Mouse (Mus musculus) C2C12 (cell line): ENCODE results near the gene Gm8108. TPM values are rescaled to one million over a fixed set of nuclear protein-coding genes. Genes with fewer than 3 reads are reported as not detected.
"Not testable (repeated sequence)": the region's sequence is repeated elsewhere in the genome, so short reads cannot be mapped to it uniquely, and the experiment has no call there.

Experiments
- H3K27me3 ChIP-seq: one replicate; pipeline ENCODE4 v1.6.1; 2011; ENCODE audit not compliant: control insufficient read depth, insufficient read depth, insufficient read length
- H3K36me3 ChIP-seq: one replicate; pipeline ENCODE4 v1.6.1; 2011; ENCODE audit not compliant: control insufficient read depth, insufficient read depth
- H3K4me3 ChIP-seq: one replicate; pipeline ENCODE4 v1.5.1; 2011; ENCODE audit warnings: mild to moderate bottlenecking, control low read depth; ENCODE audit not compliant: poor library complexity, insufficient read depth, severe bottlenecking
- H3K79me2 ChIP-seq: one replicate; pipeline ENCODE4 v1.6.1; 2011; ENCODE audit not compliant: control insufficient read depth, insufficient read depth
- H3K79me3 ChIP-seq: one replicate; pipeline ENCODE4 v1.6.1; 2011; ENCODE audit warnings: low read depth, control low read depth
- H3ac ChIP-seq: one replicate; pipeline ENCODE3; 2011; ENCODE audit warnings: low read depth; ENCODE audit not compliant: control insufficient read depth, insufficient read length
- long read RNA-seq, 2 experiments: library from polyadenylated mRNA; unstranded; transcript quantifications; one replicate each; pipeline ENCODE4 v2.0.0; 2019 to 2020
- polyA plus RNA-seq: library from polyadenylated mRNA; unstranded; fragments of >200 nt; fragmentation: generic; extraction: Trizol; gene quantifications from one replicate; pipeline ENCODE4 v1.2.1, GENCODE M21; 2012; ENCODE audit warnings: missing spikeins

Gm8108 gene
- polyA plus RNA-seq = not detected
- long read RNA-seq, experiment 1 = 0 reads
- long read RNA-seq, experiment 2 = 0 reads

DNA sequence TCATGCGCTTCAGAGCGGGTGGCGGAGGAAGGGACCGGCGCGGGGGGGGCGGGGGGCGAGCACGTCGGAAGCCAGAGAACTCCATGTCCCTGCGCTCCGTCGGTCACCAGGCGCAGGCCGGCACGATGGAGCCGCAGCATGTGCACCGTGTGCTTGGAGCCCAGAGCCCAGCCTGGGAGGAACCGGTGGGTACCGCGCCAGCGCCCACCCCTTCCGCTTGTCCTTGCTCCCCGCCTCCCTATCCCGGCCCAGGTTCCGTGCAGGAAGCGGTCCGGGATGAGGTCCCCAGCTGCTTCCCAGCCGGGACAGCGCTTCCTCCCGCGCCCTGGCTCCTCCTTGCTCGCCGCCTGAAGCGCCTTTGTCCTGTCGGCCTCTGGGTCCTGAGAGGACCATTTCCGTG lies at the start of gene Gm8108:
Gene Gm8108 (plus strand): TSS at position 101 of the 400 bp plus-strand sequence.
- not testable (repeated sequence) for H3K79me2 ChIP-seq, H3K79me3 ChIP-seq, H3ac ChIP-seq, H3K36me3 ChIP-seq, H3K4me3 ChIP-seq, H3K27me3 ChIP-seq

DNA sequence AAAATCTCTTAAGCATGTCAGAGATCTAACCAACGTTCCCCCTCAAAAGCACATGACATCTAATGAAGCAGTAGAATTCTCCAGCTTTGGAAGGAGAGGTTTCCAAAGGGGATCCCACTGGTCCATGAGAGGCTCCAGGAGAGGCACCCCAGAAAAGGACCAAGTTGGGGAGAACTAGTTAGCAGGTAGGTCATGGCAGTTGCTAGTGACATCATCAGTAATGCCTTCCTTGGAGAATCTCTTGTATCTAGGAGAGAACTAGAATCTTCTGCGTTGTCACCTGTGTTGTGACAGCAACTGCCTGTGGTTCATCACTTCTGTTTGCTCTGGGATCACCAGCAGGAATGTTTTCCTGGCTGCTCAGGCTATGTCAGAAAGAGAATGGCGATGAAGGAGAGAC lies 26.5 kb upstream of the Gm8108 start, which contains the start of gene Gm3115:
Gene Gm3115 (plus strand): TSS at position 301 of the 400 bp plus-strand sequence.
- H3K27me3 ChIP-seq, H3K79me2 ChIP-seq, H3ac ChIP-seq, H3K36me3 ChIP-seq, H3K79me3 ChIP-seq, H3K4me3 ChIP-seq: not testable (repeated sequence)

DNA sequence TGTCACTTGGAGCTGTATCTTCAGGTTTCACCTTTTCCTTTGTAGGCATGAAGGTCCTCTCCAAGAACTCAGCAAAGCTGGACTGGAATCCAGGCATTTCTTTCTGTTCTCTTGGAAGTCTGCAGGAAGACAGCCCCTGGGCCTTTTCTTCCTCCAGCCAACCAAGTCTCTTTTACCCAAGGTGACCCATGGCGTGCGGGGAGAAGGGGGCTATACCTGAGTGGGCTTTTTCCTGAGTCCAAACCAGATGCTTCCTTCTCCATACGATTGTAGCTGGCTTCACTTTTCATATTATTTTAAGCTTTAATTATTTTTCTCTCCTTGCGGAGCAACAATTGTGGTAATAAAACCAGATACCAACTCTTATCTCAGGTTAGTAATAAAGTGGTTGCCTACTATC lies 31.3 kb downstream of the Gm8108 start:
- H3K36me3 ChIP-seq, H3K79me3 ChIP-seq, H3K4me3 ChIP-seq, H3K79me2 ChIP-seq, H3ac ChIP-seq, H3K27me3 ChIP-seq: not testable (repeated sequence)

DNA sequence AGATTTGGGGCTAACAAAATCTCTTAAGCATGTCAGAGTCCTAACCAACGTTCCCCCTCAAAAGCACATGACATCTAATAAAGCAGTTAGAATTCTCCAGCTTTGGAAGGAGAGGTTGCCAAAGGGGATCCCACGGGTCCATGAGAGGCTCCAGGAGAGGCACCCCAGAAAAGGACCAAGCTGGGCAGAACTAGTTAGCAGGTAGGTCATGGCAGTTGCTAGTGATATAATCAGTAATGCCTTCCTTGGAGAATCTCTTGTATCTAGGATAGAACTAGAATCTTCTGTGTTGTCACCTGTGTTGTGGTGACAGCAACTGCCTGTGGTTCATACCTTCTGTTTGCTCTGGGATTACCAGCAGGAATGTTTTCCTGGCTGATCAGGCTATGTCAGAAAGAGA lies 54.4 kb downstream of the Gm8108 start, which contains the start of gene Gm3127:
Gene Gm3127 (plus strand): TSS at position 301 of the 400 bp plus-strand sequence.
- not testable (repeated sequence) for H3K27me3 ChIP-seq, H3K4me3 ChIP-seq, H3K36me3 ChIP-seq, H3K79me3 ChIP-seq, H3ac ChIP-seq, H3K79me2 ChIP-seq

DNA sequence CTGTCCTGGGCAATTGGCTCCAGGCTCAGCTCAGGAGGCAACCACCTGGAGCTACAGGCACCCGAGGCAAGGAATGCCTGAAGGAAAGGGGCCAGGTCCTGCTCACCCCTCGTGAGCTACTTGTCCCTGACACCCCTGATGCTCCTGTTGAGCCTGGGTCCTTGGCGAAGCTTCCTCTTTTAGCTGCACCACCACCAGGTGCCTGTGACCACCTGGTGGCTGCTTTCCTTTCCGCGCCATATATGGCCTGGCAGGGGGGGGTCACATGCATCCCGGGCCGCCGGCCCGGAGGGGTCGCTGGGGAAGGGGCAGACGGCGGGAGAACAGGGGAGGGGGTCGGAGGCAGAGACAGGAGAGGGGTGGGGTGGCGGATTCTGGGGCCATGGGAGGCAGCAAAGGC lies 71.7 kb downstream of the Gm8108 start:
- H3K79me3 ChIP-seq, H3ac ChIP-seq, H3K27me3 ChIP-seq, H3K36me3 ChIP-seq, H3K4me3 ChIP-seq, H3K79me2 ChIP-seq: not testable (repeated sequence)

Other genes starting within 250 kb of the Gm8108 start
- gene Gm2916, start 226.4 kb upstream of the Gm8108 start, polyA plus RNA-seq = 0.07 TPM
- gene Gm3029, start 178.8 kb upstream of the Gm8108 start, polyA plus RNA-seq = not detected
- gene Gm3095, start 147.0 kb upstream of the Gm8108 start, polyA plus RNA-seq = not detected
- gene Gm3099, start 112.1 kb upstream of the Gm8108 start, polyA plus RNA-seq = not detected
- not detected for gene Gm5796, start 86.6 kb upstream of the Gm8108 start, polyA plus RNA-seq
- gene Gm3115, start 26.4 kb upstream of the Gm8108 start, polyA plus RNA-seq = not detected
- gene Gm3127, start 54.5 kb downstream of the Gm8108 start, polyA plus RNA-seq = not detected
- gene Gm2974, start 72.0 kb downstream of the Gm8108 start, polyA plus RNA-seq = not detected
- not detected for gene Gm3138, start 139.1 kb downstream of the Gm8108 start, polyA plus RNA-seq
- gene Gm3149, start 206.8 kb downstream of the Gm8108 start, polyA plus RNA-seq = not detected
- not detected for gene 2610042L04Rik, start 224.2 kb downstream of the Gm8108 start, polyA plus RNA-seq